In genomic region chr1:70128035-70128434, GRCm38 (mm10) we compare ENCODE assay signal across 9 mouse cellular contexts.
DNase-seq lines count a peak whose midpoint lies in the region; ATAC-seq lines count a peak whose summit lies in the region.
"Had no signal": no experiment of that assay in that cellular context is flagged by ENCODE, and none has a peak within 500 bp of the region (broad histone marks: within the 10 kb centered on the region; RNA-seq: fewer than 3 reads in every experiment).

No protein-coding gene starts in this region.

- H3K9me3 ChIP-seq in forebrain, embryonic 15.5 days: no peaks in the 10 kb centered on the region
- H3K9me3 ChIP-seq: lung, embryonic 15.5 days had no signal

- H3K36me3 ChIP-seq in forebrain, embryonic 15.5 days: no peaks in the 10 kb centered on the region
- H3K36me3 ChIP-seq: lung, embryonic 15.5 days had no signal

- peak; percentile 3 to 31 for DNase-seq in heart, postnatal 14 days
- DNase-seq in heart, adult 9 months (ENCODE audit: low spot score in 2 of 2): no peak
- peak; percentile 13 to 18 for DNase-seq in right cerebral cortex, adult 2 months (ENCODE audit: low spot score in 2 of 2)
- DNase-seq in right cerebral cortex, postnatal 36 days (ENCODE audit: low spot score in 2 of 2): no peak
- DNase-seq in adrenal gland, postnatal 36 days: peak; percentile 16 to 30
- peak; percentile 14 for DNase-seq in lung, postnatal 36 days
- DNase-seq in B cell, adult 2 months: no peak

- H3K4me3 ChIP-seq in forebrain, embryonic 15.5 days: no peak overlapping the region
- H3K4me3 ChIP-seq: lung, embryonic 15.5 days had no signal

- WGBS in forebrain, embryonic 15.5 days: 53% methylated on average over 2 of the region's 2 CpGs

- intact Hi-C loops in heart, postnatal 14 days (cut with DNase I): no loop called here

- no peak overlapping the region for H3K4me2 ChIP-seq in forebrain, embryonic 15.5 days (replicated peaks)
- H3K4me2 ChIP-seq: lung, embryonic 15.5 days had no signal

- H3K4me1 ChIP-seq in forebrain, embryonic 15.5 days: no peaks in the 10 kb centered on the region
- H3K4me1 ChIP-seq: lung, embryonic 15.5 days had no signal

- no peak overlapping the region for H3K27ac ChIP-seq in forebrain, embryonic 15.5 days (replicated peaks)
- H3K27ac ChIP-seq: lung, embryonic 15.5 days had no signal

- H3K27me3 ChIP-seq in forebrain, embryonic 15.5 days: no peaks in the 10 kb centered on the region
- H3K27me3 ChIP-seq: lung, embryonic 15.5 days had no signal

- no peak; the same call in 1 of the 2 replicates for ATAC-seq in forebrain, embryonic 15.5 days (replicated peaks)

- H3K9ac ChIP-seq in forebrain, embryonic 15.5 days (replicated peaks): no peak overlapping the region
- H3K9ac ChIP-seq: lung, embryonic 15.5 days had no signal

Comparison
In these comparisons a context has a peak if more than half of its experiments do, and no peak if none do; other contexts are left out.
1. DNase-seq: peak in heart, postnatal 14 days (2 of 2), right cerebral cortex, adult 2 months (2 of 2), adrenal gland, postnatal 36 days (2 of 2) and lung, postnatal 36 days (single experiment); none in heart, adult 9 months (0 of 2), right cerebral cortex, postnatal 36 days (0 of 2) and B cell, adult 2 months (0 of 2).